ENCODE assay signal across 25 mouse cellular contexts in genomic region chr6:115755536-115755935, GRCm38 (mm10). TPM values are rescaled to one million over a fixed set of nuclear protein-coding genes. Genes with fewer than 3 reads are reported as not detected.
DNase-seq lines count a peak whose midpoint lies in the region; ATAC-seq and TF ChIP-seq lines count a peak whose summit lies in the region.
"Had no signal": no experiment of that assay in that cellular context is flagged by ENCODE, and none has a peak within 500 bp of the region (broad histone marks: within the 10 kb centered on the region; RNA-seq: fewer than 3 reads in every experiment).

No protein-coding gene starts in this region.

- H3K4me3 ChIP-seq in megakaryocyte, embryonic 14.5 days (replicated peaks): peak overlapping the region; percentile 90
- H3K4me3 ChIP-seq in liver, embryonic 14.5 days (ENCODE audit: insufficient read depth in 1 of 2, low read depth in 2 of 2, low read length in 2 of 2): no peak overlapping the region
- H3K4me3 ChIP-seq: heart, adult 2 months; hindbrain, embryonic 13.5 days; left cerebral cortex, adult 2 months; midbrain, embryonic 10.5 days had no signal

- no peak for TF ChIP-seq CTCF in liver, embryonic 14.5 days (IDR thresholded peaks at IDR 0.05; ENCODE audit: low read depth)

- ATAC-seq in megakaryocyte, adult 5-6 weeks (ENCODE audit: poor library complexity, severe bottlenecking): no peak
- peak; percentile 43; the same call in 1 of the 2 replicates for ATAC-seq in erythroblast, adult 5-6 weeks (replicated peaks; ENCODE audit: low FRiP score, poor library complexity, severe bottlenecking)
- ATAC-seq in liver, embryonic 14.5 days (ENCODE audit: insufficient read depth): peak; percentile 74
- ATAC-seq: Patski had no signal

- 19% methylated on average over 7 of the region's 7 CpGs for WGBS in liver, embryonic 14.5 days (ENCODE audit: insufficient replicate concordance)

- H3K9ac ChIP-seq in liver, embryonic 14.5 days (replicated peaks): peak overlapping the region; percentile 52
- H3K9ac ChIP-seq: hindbrain, embryonic 13.5 days had no signal

- H3K27me3 ChIP-seq in megakaryocyte, embryonic 14.5 days (replicated peaks): no peaks in the 10 kb centered on the region
- H3K27me3 ChIP-seq in liver, embryonic 14.5 days (ENCODE audit: control insufficient read depth, insufficient read depth, low read length): no peaks in the 10 kb centered on the region
- H3K27me3 ChIP-seq: hindbrain, embryonic 13.5 days; Patski had no signal

- peak overlapping the region; percentile 53 for H3K4me2 ChIP-seq in liver, embryonic 14.5 days (ENCODE audit: low read depth)
- H3K4me2 ChIP-seq: hindbrain, embryonic 13.5 days had no signal

- peaks cover 81% of the 10 kb centered on the region for H3K36me3 ChIP-seq in megakaryocyte, embryonic 14.5 days (replicated peaks; ENCODE audit: low read length)
- no peaks in the 10 kb centered on the region for H3K36me3 ChIP-seq in liver, embryonic 14.5 days (replicated peaks; ENCODE audit: control insufficient read depth, insufficient read depth, low read depth)
- H3K36me3 ChIP-seq: hindbrain, embryonic 13.5 days; midbrain, embryonic 10.5 days had no signal

- peaks cover 86% of the 10 kb centered on the region for H3K4me1 ChIP-seq in megakaryocyte, embryonic 14.5 days
- H3K4me1 ChIP-seq in liver, embryonic 14.5 days (replicated peaks; ENCODE audit: control insufficient read depth in 2 of 2, insufficient read depth in 2 of 2, low read length in 1 of 2): peaks cover 30 to 35% of the 10 kb centered on the region in 2 experiments
- H3K4me1 ChIP-seq: hindbrain, embryonic 13.5 days had no signal

- no peaks in the 10 kb centered on the region for H3K9me3 ChIP-seq in megakaryocyte, embryonic 14.5 days
- no peaks in the 10 kb centered on the region for H3K9me3 ChIP-seq in liver, embryonic 14.5 days (ENCODE audit: control insufficient read depth, low read length)
- H3K9me3 ChIP-seq: hindbrain, embryonic 13.5 days; midbrain, embryonic 10.5 days had no signal

- peak; percentile 45 to 56 (median 50) for DNase-seq in liver, embryonic 14.5 days (ENCODE audit: low read depth in 3 of 3, low spot score in 3 of 3)
- DNase-seq in T-cell, adult 2 months (ENCODE audit: low spot score): no peak
- DNase-seq in kidney, postnatal 14 days: no peak
- DNase-seq in right cerebral cortex, postnatal 14 days: no peak
- DNase-seq: adrenal gland, postnatal 25 days; cerebellum, adult 11-12 months; cerebellum, postnatal 14 days; embryo, embryonic 11 days; gastrocnemius, postnatal 10 days; heart, adult 2 months; heart, postnatal 14 days; kidney, postnatal 4 days; layer of hippocampus, adult 9-11 months; left cerebral cortex, postnatal 4 days; lung, postnatal 14 days; thymus, postnatal 4 days had no signal

- peak; percentile 71 for TF ChIP-seq EP300 in liver, embryonic 14.5 days (IDR thresholded peaks at IDR 0.05; ENCODE audit: low read depth)

- H3K27ac ChIP-seq in liver, embryonic 14.5 days: peak overlapping the region; percentile 21; the same call in 1 of the 2 replicates
- H3K27ac ChIP-seq: heart, adult 2 months; hindbrain, embryonic 13.5 days; left cerebral cortex, adult 2 months had no signal

RNA-seq across cellular contexts. Expression of gene Tmem40, which starts 6.7 kb away (rescaled TPM):
- polyA plus RNA-seq in megakaryocyte, embryonic 14.5 days (2012; ENCODE audit: insufficient read depth, low replicate concordance): 650 and 2,177 TPM in 2 replicates
- total RNA-seq in megakaryocyte, adult 5-6 weeks (2015): 7.7 and 12.4 TPM in 2 replicates
- total RNA-seq in megakaryocyte, adult 5-6 weeks (2017): 7.7 and 15.2 TPM in 2 replicates
- 1.7 and 10.2 TPM in 2 replicates for total RNA-seq in erythroblast, adult 5-6 weeks (2015; ENCODE audit: low replicate concordance)
- total RNA-seq in erythroblast, adult 5-6 weeks (2017; ENCODE audit: low replicate concordance): 7.4 and 10.6 TPM in 2 replicates
- 19.4 and 20.1 TPM in 2 replicates for polyA plus RNA-seq in liver, embryonic 14.5 days (2012; rRNA removed)
- 19.8 and 21.5 TPM in 2 replicates for polyA plus RNA-seq in liver, embryonic 14.5 days (2014; fragmentation: Nextera tagmentation; extraction: Ambion mirVana)
- total RNA-seq: adrenal gland, postnatal 25 days; liver, adult 2 months had no signal
- polyA plus RNA-seq: C2C12; liver, adult 2 months; Patski had no signal

RNA-seq across cellular contexts. Expression of gene Cand2, which starts 18.8 kb away (rescaled TPM):
- 7.0 and 7.1 TPM in 2 replicates for polyA plus RNA-seq in megakaryocyte, embryonic 14.5 days (2012; ENCODE audit: insufficient read depth, low replicate concordance)
- 0.34 and 0.38 TPM in 2 replicates for total RNA-seq in megakaryocyte, adult 5-6 weeks (2015)
- total RNA-seq in megakaryocyte, adult 5-6 weeks (2017): 0.07 and 0.24 TPM in 2 replicates
- total RNA-seq in erythroblast, adult 5-6 weeks (2015; ENCODE audit: low replicate concordance): 0.21 TPM in 1 of 2 replicates, not detected in the other
- total RNA-seq in erythroblast, adult 5-6 weeks (2017; ENCODE audit: low replicate concordance): 0.14 and 0.17 TPM in 2 replicates
- 2.4 and 2.8 TPM in 2 replicates for polyA plus RNA-seq in liver, embryonic 14.5 days (2012; rRNA removed)
- 1.7 and 2.5 TPM in 2 replicates for polyA plus RNA-seq in liver, embryonic 14.5 days (2014; fragmentation: Nextera tagmentation; extraction: Ambion mirVana)

RNA-seq across cellular contexts. Expression of gene Rpl32, which starts 53.0 kb away (rescaled TPM):
- 500 and 629 TPM in 2 replicates for polyA plus RNA-seq in megakaryocyte, embryonic 14.5 days (2012; ENCODE audit: insufficient read depth, low replicate concordance)
- total RNA-seq in megakaryocyte, adult 5-6 weeks (2015): 2,908 and 2,972 TPM in 2 replicates
- 3,179 and 3,683 TPM in 2 replicates for total RNA-seq in megakaryocyte, adult 5-6 weeks (2017)
- total RNA-seq in erythroblast, adult 5-6 weeks (2015; ENCODE audit: low replicate concordance): 738 and 1,031 TPM in 2 replicates
- total RNA-seq in erythroblast, adult 5-6 weeks (2017; ENCODE audit: low replicate concordance): 502 and 613 TPM in 2 replicates
- 986 and 1,878 TPM in 2 replicates for polyA plus RNA-seq in liver, embryonic 14.5 days (2012; rRNA removed)
- 1,452 and 1,510 TPM in 2 replicates for polyA plus RNA-seq in liver, embryonic 14.5 days (2014; fragmentation: Nextera tagmentation; extraction: Ambion mirVana)

Comparison
In these comparisons a context has a peak if more than half of its experiments do, and no peak if none do; other contexts are left out.
1. DNase-seq: peak in liver, embryonic 14.5 days (3 of 3); none in T-cell, adult 2 months (single experiment), kidney, postnatal 14 days (single experiment) and right cerebral cortex, postnatal 14 days (single experiment).